Mouse (Mus musculus) cortical plate, adult 2 months (tissue): ENCODE data around the gene Sqor.

Source experiments
- CTCF ChIP-seq: fragments of 200-500 bp; IDR thresholded peaks from 2 replicates; pipeline ENCODE4 v1.5.1; 2011; ENCODE audit warnings: mild to moderate bottlenecking, control low read depth, low read length; ENCODE audit not compliant: insufficient read depth; ENCODE audit errors: extremely low read depth
- POLR2A ChIP-seq: fragments of 200-500 bp; IDR thresholded peaks from 2 replicates; pipeline ENCODE4 v1.6.1; 2011; ENCODE audit warnings: mild to moderate bottlenecking, low read length, control low read depth; ENCODE audit not compliant: insufficient read depth; ENCODE audit errors: extremely low read depth

GRCm38 (mm10) chr2:122753739-122754343 lies 11.2 kb upstream of the Sqor start:
- TF ChIP-seq CTCF (peak; percentile 99), POLR2A (no peak)
